Mouse (Mus musculus) cerebellum, adult 18-20 months (tissue): ENCODE data around the gene Olfr1307.

Experiments
- DNase-seq, 2 experiments: peaks; one replicate each; pipeline ENCODE4 v3.0.0; 2021

The Olfr1307 gene

GRCm38 (mm10) chr2:111949340-111949739, at the start of gene Olfr1307:
Gene Olfr1307, minus strand, starts transcription at chr2:111949440.
- no peak for DNase-seq

- DNase-seq = no peak
Measured at GRCm38 (mm10) chr2:111990181-111990580, 40.9 kb upstream of the Olfr1307 start, which contains the start of gene Olfr1309. Gene Olfr1309, minus strand, starts transcription at chr2:111990281.

GRCm38 (mm10) chr2:111964844-111965243, 15.6 kb upstream of the Olfr1307 start, which contains the start of gene Olfr1308:
Gene Olfr1308, minus strand, starts transcription at chr2:111964944.
- no peak for DNase-seq

- no peak for DNase-seq
Measured at GRCm38 (mm10) chr2:111916171-111916570, 33.1 kb downstream of the Olfr1307 start, which contains the start of gene Olfr1306. Gene Olfr1306, minus strand, starts transcription at chr2:111916271.
